Mouse (Mus musculus) large intestine, adult 2 months (tissue): Measurements from ENCODE around the gene Mfsd11. TPM values are rescaled to one million over a fixed set of nuclear protein-coding genes. Genes with fewer than 3 reads are reported as not detected.

Experiments
- DNase-seq: peaks from one replicate; pipeline ENCODE4 v3.0.0-alpha.2; 2012; ENCODE audit warnings: low read depth, low spot score
- WGBS: fragments of 180-500 bp; shearing (Covaris S2); methylation state at CpG from one replicate; pipeline ENCODE4 v1.1.7; 2018; 5-methylcytosine and 5-hydroxymethylcytosine counted together
- polyA plus RNA-seq: library from polyadenylated mRNA; depleted of rRNA; stranded (reverse); fragments of >200 nt; gene quantifications from 2 replicates; pipeline ENCODE4 v1.2.3, GENCODE M21; 2012; rRNA removed

Gene Mfsd11
- polyA plus RNA-seq, 1 experiment: 18.1 TPM

DNA sequence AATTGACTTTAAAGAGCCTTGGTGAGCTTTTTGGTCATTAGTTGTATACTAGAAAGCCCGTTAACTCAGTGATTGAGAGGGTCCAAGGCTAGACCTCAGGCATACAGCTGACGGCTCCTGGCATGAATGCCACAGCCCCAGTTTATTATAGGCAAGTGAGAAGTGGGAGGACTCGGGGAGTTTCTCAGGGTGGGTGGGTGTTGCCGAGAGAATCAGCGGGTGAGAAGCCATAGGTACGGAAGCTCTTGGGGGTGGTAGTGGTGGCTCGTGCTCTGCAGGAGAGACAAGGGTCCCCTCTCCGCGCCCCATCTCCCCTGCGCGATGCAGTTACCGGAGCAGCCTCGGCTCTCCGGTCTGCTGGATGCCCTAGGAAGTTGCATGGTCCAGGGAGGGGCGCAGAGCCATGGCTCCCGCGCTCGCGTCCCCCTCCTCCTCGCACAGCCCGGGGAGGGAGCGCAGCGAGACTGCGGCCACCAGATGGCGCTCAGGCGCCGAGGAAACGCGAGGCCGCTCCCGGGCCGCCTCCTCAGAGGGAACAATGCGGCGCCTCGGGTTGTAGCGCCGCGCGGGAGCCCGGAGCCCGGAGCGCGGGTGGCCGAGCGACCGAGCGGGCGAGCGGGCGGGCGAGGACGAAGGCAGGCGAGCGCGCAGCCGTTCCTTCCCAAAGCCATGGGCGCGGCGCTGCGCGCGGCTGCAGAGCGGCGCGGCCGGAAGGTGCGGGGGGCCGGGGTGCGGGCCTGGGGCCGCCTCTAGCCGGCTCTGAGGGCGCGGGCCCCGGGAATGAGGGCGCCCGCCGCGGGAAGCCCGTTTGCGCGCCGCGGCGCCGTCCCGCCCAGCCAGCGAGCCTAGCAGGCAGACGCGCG lies 66.3 kb downstream of the Mfsd11 start, which contains the start of gene Mgat5b:
Gene Mgat5b (plus strand): TSS at position 541 of the 863 bp plus-strand sequence.
- 1% methylated on average over 89 of the region's 90 CpGs for WGBS
- peak; percentile 19 for DNase-seq

DNA sequence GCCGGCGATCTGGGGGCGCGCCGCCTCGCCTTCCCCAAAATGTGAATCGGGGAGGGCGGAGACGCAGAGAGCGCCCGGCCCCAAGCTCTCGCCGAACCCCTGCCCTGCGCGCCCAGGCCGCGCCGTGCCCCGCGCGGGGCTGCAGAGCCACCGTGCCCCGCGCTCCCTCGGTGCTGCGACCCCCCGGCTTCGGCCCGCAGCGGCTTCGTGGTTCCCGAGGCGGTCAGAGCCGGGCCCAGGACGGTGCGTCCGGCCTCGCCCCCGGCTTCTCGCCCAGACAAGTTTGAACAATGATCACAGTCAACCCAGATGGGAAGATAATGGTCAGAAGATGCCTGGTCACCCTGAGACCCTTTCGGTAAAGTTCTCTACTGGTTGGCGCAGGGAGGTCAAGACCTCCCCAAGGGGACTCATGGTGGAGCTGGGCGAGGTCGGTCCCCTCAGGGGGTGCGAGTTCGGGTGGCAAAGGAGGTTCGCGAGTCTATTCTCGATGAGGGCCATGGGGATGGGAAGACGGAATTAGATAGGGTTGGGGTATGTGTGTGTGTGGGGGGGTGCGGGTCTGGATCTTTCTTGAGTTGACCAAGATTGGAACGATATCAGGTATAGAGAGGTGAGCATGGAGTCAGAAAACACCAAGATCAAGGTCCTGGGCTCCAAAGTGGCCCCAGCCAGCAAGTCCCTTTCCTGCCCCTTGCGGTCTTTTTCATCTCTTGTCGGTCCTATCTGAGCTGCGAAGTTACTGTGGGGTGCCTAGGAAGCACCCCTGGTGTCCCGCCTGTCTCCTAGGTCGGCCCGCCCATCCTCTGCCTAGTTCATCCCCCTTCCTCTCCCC lies 67.2 kb downstream of the Mfsd11 start:
- 5% methylated on average over 58 of the region's 58 CpGs for WGBS
- no peak for DNase-seq

DNA sequence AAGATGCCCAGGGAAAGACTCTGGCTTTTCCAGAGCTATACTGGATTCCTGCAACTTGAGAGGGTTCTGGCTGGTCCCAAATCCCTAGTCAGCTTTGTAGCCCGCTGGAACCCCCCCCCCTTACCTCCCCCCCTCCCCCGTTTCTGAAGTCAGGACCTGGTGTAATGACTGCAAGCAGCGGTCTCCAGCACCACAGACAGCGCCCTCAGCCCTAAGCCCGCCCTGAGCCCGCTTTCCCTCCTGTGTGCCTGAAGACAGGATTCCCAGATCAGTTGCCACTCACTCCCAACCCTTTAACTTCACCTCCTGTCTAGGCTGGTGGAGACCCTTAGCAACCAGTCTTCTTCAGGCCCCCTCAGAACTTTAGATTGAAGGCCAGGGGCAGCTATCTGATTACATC lies 68.5 kb downstream of the Mfsd11 start:
- DNase-seq: no peak
- WGBS: 13% methylated on average over 6 of the region's 6 CpGs

DNA sequence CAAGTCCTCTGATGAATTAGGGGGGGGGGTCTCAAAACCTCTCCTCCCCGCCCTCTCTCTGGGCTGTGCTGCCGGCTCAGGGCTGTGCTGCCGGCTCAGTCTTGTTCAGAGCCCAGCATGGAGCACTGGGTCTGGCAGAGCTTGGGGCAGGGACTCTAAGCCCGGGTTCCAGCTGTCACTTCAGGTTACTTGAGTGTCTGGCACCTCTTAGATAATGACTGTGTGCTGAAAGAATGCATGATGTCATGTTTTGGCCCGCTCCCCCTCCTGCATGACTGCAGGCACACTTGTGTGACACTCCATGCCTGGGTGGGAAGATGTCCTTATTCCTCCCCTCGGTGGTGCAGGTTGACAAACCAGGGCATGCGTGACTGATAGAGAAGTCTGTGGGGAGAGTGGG lies 69.8 kb downstream of the Mfsd11 start:
- no peak for DNase-seq
- WGBS: 44% methylated on average over 7 of the region's 7 CpGs

Other genes with a start within 250 kb of the Mfsd11 start
- gene Rhbdf2, start 225.4 kb upstream of the Mfsd11 start, polyA plus RNA-seq: 22.5 and 32.3 TPM in 2 replicates
- 0.30 and 0.44 TPM in 2 replicates for gene Prcd, start 198.9 kb upstream of the Mfsd11 start, polyA plus RNA-seq
- 18.9 and 20.6 TPM in 2 replicates for gene Cygb, start 198.1 kb upstream of the Mfsd11 start, polyA plus RNA-seq
- not detected in 2 replicates for gene St6galnac1, start 76.9 kb upstream of the Mfsd11 start, polyA plus RNA-seq
- 6.3 and 10.4 TPM in 2 replicates for gene Mxra7, start 24.4 kb upstream of the Mfsd11 start, polyA plus RNA-seq
- gene Mettl23, start 9.2 kb upstream of the Mfsd11 start, polyA plus RNA-seq: 21.8 and 22.4 TPM in 2 replicates
- gene Jmjd6, start 9.0 kb upstream of the Mfsd11 start, polyA plus RNA-seq: 26.6 and 30.2 TPM in 2 replicates
- gene Srsf2, start 654 bp downstream of the Mfsd11 start, polyA plus RNA-seq: 264 and 426 TPM in 2 replicates
- gene Mgat5b, start 66.4 kb downstream of the Mfsd11 start, polyA plus RNA-seq: 0.03 and 0.15 TPM in 2 replicates